Mouse (Mus musculus) liver, embryonic 14.5 days (tissue): ENCODE data around the gene Snx27.

Source experiments
- CTCF ChIP-seq: IDR thresholded peaks from 2 replicates; pipeline ENCODE4 v1.5.1; 2016; ENCODE audit warnings: antibody characterized with exemption, low read depth, control low read depth
- EP300 ChIP-seq: IDR thresholded peaks from 2 replicates; pipeline ENCODE4 v1.6.1; 2016; ENCODE audit warnings: antibody characterized with exemption, low read depth

DNA sequence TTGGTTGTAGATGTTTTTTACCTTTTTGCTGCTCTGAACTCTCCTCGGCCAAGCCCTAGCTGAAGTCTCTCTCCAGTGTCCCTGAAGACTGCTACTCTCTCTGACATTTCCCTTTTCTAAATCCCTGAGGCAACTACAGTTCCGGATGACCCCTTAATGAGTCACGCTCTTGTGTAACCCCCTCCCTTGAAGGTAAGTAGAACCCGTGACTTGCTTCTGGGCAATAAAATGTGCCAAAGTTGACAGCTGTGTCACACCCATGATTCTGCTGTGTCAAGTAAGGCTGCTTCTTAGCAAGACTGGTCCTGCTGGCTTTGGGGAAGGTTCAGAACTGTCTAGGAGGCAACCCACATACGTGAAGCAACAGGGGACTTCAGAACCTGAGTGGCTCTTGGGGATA, 5.4 kb upstream of the Snx27 start:
- TF ChIP-seq CTCF (no peak), EP300 (no peak)
